Mouse (Mus musculus): ENCODE measurements around the gene Ubac2. TPM values are rescaled to one million over a fixed set of nuclear protein-coding genes. Genes with fewer than 3 reads are reported as not detected.

Gene Ubac2
- polyA plus RNA-seq, 1 experiment from 2014 or later, result 72.9 TPM

- Histone ChIP-seq H3K4me1 (replicated peaks; ENCODE audit: control insufficient read depth, insufficient read depth, low read length) (no peaks in the 10 kb centered on the region), H3K4me2 (ENCODE audit: low read depth, low read length, severe bottlenecking) (no peak overlapping the region), H3K9ac (ENCODE audit: low read length) (no peak overlapping the region), H3K4me3 (ENCODE audit: low read depth, low read length) (no peak overlapping the region), H3K9me3 (ENCODE audit: control insufficient read depth, low read length) (no peaks in the 10 kb centered on the region), H3K36me3 (ENCODE audit: control insufficient read depth, insufficient read depth, low read length) (no peaks in the 10 kb centered on the region), H3K27ac (ENCODE audit: low read depth, low read length) (no peak overlapping the region), H3K27me3 (ENCODE audit: control insufficient read depth, insufficient read depth, low read length) (no peaks in the 10 kb centered on the region)
- DNase-seq (ENCODE audit: low spot score) (no peak), ATAC-seq (replicated peaks; ENCODE audit: low FRiP score) (no peak)
- 94% methylated on average over 4 of the region's 4 CpGs for WGBS
Observed at GRCm38 (mm10) chr14:121922016-121922415, 43.6 kb downstream of the Ubac2 start.

DNA sequence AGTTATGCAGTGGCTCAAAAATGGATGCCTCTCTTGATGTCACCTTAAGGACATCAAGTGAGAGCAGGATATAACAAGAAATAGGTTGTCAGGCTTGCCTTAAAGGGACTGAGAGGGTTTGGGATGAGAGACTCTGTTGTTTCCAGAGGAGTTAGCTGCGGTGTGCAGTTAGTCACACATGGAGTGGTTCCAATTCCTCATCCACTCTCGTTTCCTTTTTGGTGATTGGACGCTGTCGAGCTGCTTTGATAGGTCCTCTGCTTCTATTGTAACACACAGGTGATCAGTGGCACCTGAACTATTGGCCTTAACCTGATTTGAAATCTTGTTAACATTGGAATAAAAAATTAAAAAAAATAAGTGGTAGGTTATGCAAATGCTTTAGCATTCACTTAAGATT lies 44.3 kb downstream of the Ubac2 start:
- no peak overlapping the region for H3K9ac ChIP-seq (ENCODE audit: low read length)
- 91% methylated on average over 4 of the region's 4 CpGs for WGBS
- H3K27ac ChIP-seq (ENCODE audit: low read depth, low read length), result no peak overlapping the region
- H3K36me3 ChIP-seq (ENCODE audit: control insufficient read depth, insufficient read depth, low read length), result no peaks in the 10 kb centered on the region
- no peak for DNase-seq (ENCODE audit: low spot score)
- H3K27me3 ChIP-seq (ENCODE audit: control insufficient read depth, insufficient read depth, low read length), result no peaks in the 10 kb centered on the region
- no peak overlapping the region for H3K4me3 ChIP-seq (ENCODE audit: low read depth, low read length)
- H3K4me2 ChIP-seq (ENCODE audit: low read depth, low read length, severe bottlenecking), result no peak overlapping the region
- no peaks in the 10 kb centered on the region for H3K9me3 ChIP-seq (ENCODE audit: control insufficient read depth, low read length)
- ATAC-seq (replicated peaks; ENCODE audit: low FRiP score), result no peak
- H3K4me1 ChIP-seq (replicated peaks; ENCODE audit: control insufficient read depth, insufficient read depth, low read length), result no peaks in the 10 kb centered on the region

- Histone ChIP-seq H3K4me1 (replicated peaks; ENCODE audit: control insufficient read depth, insufficient read depth, low read length) (no peaks in the 10 kb centered on the region), H3K9ac (ENCODE audit: low read length) (no peak overlapping the region), H3K36me3 (ENCODE audit: control insufficient read depth, insufficient read depth, low read length) (no peaks in the 10 kb centered on the region), H3K9me3 (ENCODE audit: control insufficient read depth, low read length) (no peaks in the 10 kb centered on the region), H3K27me3 (ENCODE audit: control insufficient read depth, insufficient read depth, low read length) (no peaks in the 10 kb centered on the region), H3K4me2 (ENCODE audit: low read depth, low read length, severe bottlenecking) (no peak overlapping the region), H3K4me3 (ENCODE audit: low read depth, low read length) (no peak overlapping the region), H3K27ac (ENCODE audit: low read depth, low read length) (no peak overlapping the region)
- WGBS, result 87% methylated on average over 6 of the region's 6 CpGs
- no peak for ATAC-seq (replicated peaks; ENCODE audit: low FRiP score)
- DNase-seq (ENCODE audit: low spot score), result no peak
Observed at GRCm38 (mm10) chr14:121924876-121925275, 46.5 kb downstream of the Ubac2 start.

GRCm38 (mm10) chr14:121926901-121927300 lies 48.5 kb downstream of the Ubac2 start:
- no peak for DNase-seq (ENCODE audit: low spot score)
- H3K27me3 ChIP-seq (ENCODE audit: control insufficient read depth, insufficient read depth, low read length), result no peaks in the 10 kb centered on the region
- H3K36me3 ChIP-seq (ENCODE audit: control insufficient read depth, insufficient read depth, low read length), result no peaks in the 10 kb centered on the region
- H3K27ac ChIP-seq (ENCODE audit: low read depth, low read length), result no peak overlapping the region
- WGBS, result 90% methylated on average over 6 of the region's 6 CpGs
- H3K9ac ChIP-seq (ENCODE audit: low read length), result no peak overlapping the region
- no peak overlapping the region for H3K4me2 ChIP-seq (ENCODE audit: low read depth, low read length, severe bottlenecking)
- no peak for ATAC-seq (replicated peaks; ENCODE audit: low FRiP score)
- no peaks in the 10 kb centered on the region for H3K9me3 ChIP-seq (ENCODE audit: control insufficient read depth, low read length)
- H3K4me1 ChIP-seq (replicated peaks; ENCODE audit: control insufficient read depth, insufficient read depth, low read length), result no peaks in the 10 kb centered on the region
- H3K4me3 ChIP-seq (ENCODE audit: low read depth, low read length), result no peak overlapping the region

GRCm38 (mm10) chr14:121927451-121927850 lies 49.0 kb downstream of the Ubac2 start:
- Histone ChIP-seq H3K36me3 (ENCODE audit: control insufficient read depth, insufficient read depth, low read length) (no peaks in the 10 kb centered on the region), H3K9ac (ENCODE audit: low read length) (no peak overlapping the region), H3K4me3 (ENCODE audit: low read depth, low read length) (no peak overlapping the region), H3K9me3 (ENCODE audit: control insufficient read depth, low read length) (no peaks in the 10 kb centered on the region), H3K27ac (ENCODE audit: low read depth, low read length) (no peak overlapping the region), H3K4me2 (ENCODE audit: low read depth, low read length, severe bottlenecking) (no peak overlapping the region), H3K4me1 (replicated peaks; ENCODE audit: control insufficient read depth, insufficient read depth, low read length) (no peaks in the 10 kb centered on the region), H3K27me3 (ENCODE audit: control insufficient read depth, insufficient read depth, low read length) (no peaks in the 10 kb centered on the region)
- WGBS, result 89% methylated on average over 8 of the region's 8 CpGs
- no peak for ATAC-seq (replicated peaks; ENCODE audit: low FRiP score)
- DNase-seq (ENCODE audit: low spot score), result no peak

DNA sequence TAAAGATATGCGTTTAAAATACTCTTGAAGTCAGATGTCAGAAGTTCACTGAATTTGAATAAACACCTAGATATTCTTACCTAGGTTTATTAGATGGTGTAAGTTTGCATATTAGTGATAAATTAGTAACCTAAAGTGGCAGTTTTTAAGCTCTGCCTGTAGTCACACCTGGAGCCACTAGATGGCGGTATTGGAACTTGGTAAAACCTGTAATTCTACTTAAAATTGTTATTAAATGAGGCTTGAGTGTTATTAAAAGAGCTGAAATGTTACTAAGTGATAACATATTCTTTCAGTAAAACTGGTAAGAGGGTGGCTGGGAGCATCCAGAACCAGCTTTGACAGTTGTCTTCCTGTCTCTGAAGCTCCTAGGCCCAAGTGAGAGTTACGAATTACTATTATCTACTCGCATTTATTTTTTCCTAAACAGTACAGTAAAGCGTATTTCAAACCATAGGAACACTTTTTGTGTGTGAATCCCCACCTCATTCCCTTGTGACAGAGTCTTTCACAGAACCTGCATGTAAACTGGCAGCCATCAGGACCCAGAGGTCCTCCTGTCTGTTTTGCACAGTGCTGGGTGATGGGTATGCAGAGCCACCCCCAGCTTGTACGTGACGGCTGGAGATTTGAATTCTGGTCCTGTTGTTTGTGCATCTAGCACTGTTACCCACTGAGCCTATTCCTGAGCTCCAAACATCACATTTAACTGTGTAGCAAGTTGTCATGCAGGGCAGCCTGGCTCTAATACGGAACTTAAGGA lies 50.1 kb downstream of the Ubac2 start:
- 71% methylated on average over 8 of the region's 8 CpGs for WGBS

GRCm38 (mm10) chr14:121929243-121929951 lies 51.0 kb downstream of the Ubac2 start:
- no peak for DNase-seq (ENCODE audit: low spot score)

More for the DNA sequence above, 50.1 kb downstream of the Ubac2 start:
- Histone ChIP-seq H3K9me3 (ENCODE audit: control insufficient read depth, low read length) (no peaks in the 10 kb centered on the region), H3K4me3 (ENCODE audit: low read depth, low read length) (no peak overlapping the region), H3K4me1 (replicated peaks; ENCODE audit: control insufficient read depth, insufficient read depth, low read length) (no peaks in the 10 kb centered on the region), H3K27me3 (ENCODE audit: control insufficient read depth, insufficient read depth, low read length) (no peaks in the 10 kb centered on the region), H3K9ac (ENCODE audit: low read length) (no peak overlapping the region), H3K36me3 (ENCODE audit: control insufficient read depth, insufficient read depth, low read length) (no peaks in the 10 kb centered on the region), H3K27ac (ENCODE audit: low read depth, low read length) (no peak overlapping the region), H3K4me2 (ENCODE audit: low read depth, low read length, severe bottlenecking) (no peak overlapping the region)
- peak; percentile 65 for DNase-seq (ENCODE audit: low spot score)
- ATAC-seq (replicated peaks; ENCODE audit: low FRiP score), result no peak

GRCm38 (mm10) chr14:121930731-121931383 lies 52.4 kb downstream of the Ubac2 start:
- Histone ChIP-seq H3K36me3 (ENCODE audit: control insufficient read depth, insufficient read depth, low read length) (no peaks in the 10 kb centered on the region), H3K9ac (ENCODE audit: low read length) (no peak overlapping the region), H3K4me3 (ENCODE audit: low read depth, low read length) (no peak overlapping the region), H3K4me2 (ENCODE audit: low read depth, low read length, severe bottlenecking) (no peak overlapping the region), H3K9me3 (ENCODE audit: control insufficient read depth, low read length) (no peaks in the 10 kb centered on the region), H3K27me3 (ENCODE audit: control insufficient read depth, insufficient read depth, low read length) (no peaks in the 10 kb centered on the region), H3K4me1 (replicated peaks; ENCODE audit: control insufficient read depth, insufficient read depth, low read length) (no peaks in the 10 kb centered on the region), H3K27ac (ENCODE audit: low read depth, low read length) (no peak overlapping the region)
- WGBS, result 79% methylated on average over 7 of the region's 7 CpGs
- no peak for DNase-seq (ENCODE audit: low spot score)
- no peak for ATAC-seq (replicated peaks; ENCODE audit: low FRiP score)

More at GRCm38 (mm10) chr14:121929243-121929951, 51.0 kb downstream of the Ubac2 start:
- ATAC-seq (replicated peaks; ENCODE audit: low FRiP score), result no peak
- H3K4me1 ChIP-seq (replicated peaks; ENCODE audit: control insufficient read depth, insufficient read depth, low read length), result no peaks in the 10 kb centered on the region
- H3K27me3 ChIP-seq (ENCODE audit: control insufficient read depth, insufficient read depth, low read length), result no peaks in the 10 kb centered on the region
- H3K4me3 ChIP-seq (ENCODE audit: low read depth, low read length), result no peak overlapping the region
- H3K9ac ChIP-seq (ENCODE audit: low read length), result no peak overlapping the region
- H3K9me3 ChIP-seq (ENCODE audit: control insufficient read depth, low read length), result no peaks in the 10 kb centered on the region
- 90% methylated on average over 12 of the region's 12 CpGs for WGBS
- H3K36me3 ChIP-seq (ENCODE audit: control insufficient read depth, insufficient read depth, low read length), result no peaks in the 10 kb centered on the region
- H3K27ac ChIP-seq (ENCODE audit: low read depth, low read length), result no peak overlapping the region
- H3K4me2 ChIP-seq (ENCODE audit: low read depth, low read length, severe bottlenecking), result no peak overlapping the region

All from forebrain, embryonic 11.5 days (tissue).